Mouse (Mus musculus) neural tube, embryonic 13.5 days (tissue): ENCODE measurements around the gene Oxsr1. TPM values are rescaled to one million over a fixed set of nuclear protein-coding genes. Genes with fewer than 3 reads are reported as not detected.

Source experiments
- ATAC-seq: fragments of 200-750 bp; cut with Nextera tagmentation; 2 replicates; pipeline ENCODE4 v1.8.0; 2017; ENCODE audit warnings: low read depth, mild to moderate bottlenecking, moderate TSS enrichment, moderate library complexity
- H3K27ac ChIP-seq: fragments of 300-500 bp; sonication (generic); replicated peaks from 2 replicates; pipeline ENCODE4 v1.5.1; 2015; ENCODE audit warnings: moderate library complexity, mild to moderate bottlenecking, inconsistent platforms
- H3K27me3 ChIP-seq: fragments of 300-500 bp; sonication (generic); 2 replicates; pipeline ENCODE4 v1.6.1; 2015; ENCODE audit warnings: mild to moderate bottlenecking, inconsistent platforms
- H3K36me3 ChIP-seq: fragments of 300-500 bp; sonication (generic); 2 replicates; pipeline ENCODE4 v1.6.1; 2015; ENCODE audit warnings: mild to moderate bottlenecking, inconsistent platforms
- H3K4me1 ChIP-seq: fragments of 300-500 bp; sonication (generic); replicated peaks from 2 replicates; pipeline ENCODE4 v1.6.1; 2015; ENCODE audit warnings: inconsistent platforms
- H3K4me2 ChIP-seq: fragments of 300-500 bp; sonication (generic); 2 replicates; pipeline ENCODE4 v1.6.1; 2015; ENCODE audit warnings: inconsistent platforms, mild to moderate bottlenecking, moderate library complexity
- H3K4me3 ChIP-seq: fragments of 300-500 bp; sonication (generic); 2 replicates; pipeline ENCODE4 v1.5.1; 2015; ENCODE audit warnings: mild to moderate bottlenecking, inconsistent platforms
- H3K9ac ChIP-seq: fragments of 300-500 bp; sonication (generic); 2 replicates; pipeline ENCODE4 v1.6.1; 2015; ENCODE audit warnings: moderate library complexity, mild to moderate bottlenecking, inconsistent platforms
- H3K9me3 ChIP-seq: fragments of 300-500 bp; sonication (generic); 2 replicates; pipeline ENCODE4 v1.6.1; 2016; ENCODE audit warnings: inconsistent platforms
- WGBS: fragments of 180-500 bp; shearing (Covaris S2); methylation state at CpG from one replicate; pipeline ENCODE4 v1.1.7; 2015; 5-methylcytosine and 5-hydroxymethylcytosine counted together
- polyA plus RNA-seq: library from polyadenylated mRNA; unstranded; fragments of >200 nt; fragmentation: Nextera tagmentation; extraction: Ambion mirVana; gene quantifications from 2 replicates; pipeline ENCODE4 v1.2.1, GENCODE M21; 2015

Gene Oxsr1
- polyA plus RNA-seq, 1 experiment from 2014 or later: 12.9 TPM

DNA sequence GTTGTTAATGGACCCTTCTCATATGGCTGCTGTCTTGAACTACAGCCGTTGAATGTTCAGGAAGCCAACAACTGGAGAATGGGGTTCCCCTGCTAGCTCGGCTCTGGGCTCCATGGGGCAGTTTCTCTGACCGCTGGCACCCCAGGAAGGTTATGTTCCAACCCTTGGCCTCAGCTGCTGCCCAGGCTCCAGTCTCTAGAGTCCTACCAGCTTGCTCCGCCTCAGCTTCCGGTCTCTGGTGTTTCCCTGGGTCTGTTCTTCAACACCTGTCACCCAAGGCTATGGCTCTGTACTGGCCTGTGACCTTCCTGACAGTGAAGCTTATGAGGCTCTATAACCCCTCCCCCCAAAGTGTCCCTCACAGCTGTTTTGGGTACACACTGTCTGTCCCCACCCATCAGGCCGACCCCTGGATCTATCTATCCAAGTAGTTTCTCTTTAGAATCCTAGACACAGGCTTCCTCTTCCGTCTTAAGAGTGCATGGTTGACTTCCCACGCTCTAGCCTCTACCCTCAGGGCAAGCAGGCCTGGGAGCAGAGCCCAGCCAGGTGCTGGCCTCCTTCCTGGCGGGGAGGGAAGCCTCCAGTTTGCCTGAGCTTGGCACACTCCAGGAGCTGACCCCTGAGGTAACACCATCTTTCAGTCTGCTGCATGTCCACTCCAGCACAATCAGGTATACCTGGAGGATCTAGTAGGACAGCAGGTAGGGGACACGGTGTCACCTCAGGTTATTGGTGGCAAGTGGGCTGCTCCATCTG is 28.9 kb upstream of the Oxsr1 start:
- ATAC-seq: no peak
- peaks cover 46% of the 10 kb centered on the region for H3K36me3 ChIP-seq

DNA sequence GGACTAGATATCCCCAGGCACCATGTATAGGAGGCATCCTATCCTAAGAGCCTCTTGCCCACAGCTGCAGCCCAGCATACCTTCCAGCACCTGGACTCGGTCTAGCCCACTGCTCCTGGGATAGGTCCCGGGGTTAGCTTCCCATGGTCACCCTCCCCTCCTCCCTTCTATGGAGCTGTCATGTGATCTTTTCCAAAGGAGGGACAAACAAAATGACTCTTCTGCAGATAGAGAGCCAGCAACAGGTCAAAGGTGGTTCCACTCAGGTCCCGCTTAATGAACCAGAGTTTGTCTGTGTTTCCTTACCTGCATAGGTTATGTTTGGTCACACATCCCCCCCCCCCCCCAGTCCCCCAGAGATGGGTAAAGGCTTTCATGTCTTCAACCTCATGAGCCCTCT is 28.3 kb upstream of the Oxsr1 start:
- Histone ChIP-seq H3K36me3 (peaks cover 51% of the 10 kb centered on the region), H3K27ac (no peak overlapping the region), H3K9me3 (no peaks in the 10 kb centered on the region), H3K27me3 (no peaks in the 10 kb centered on the region), H3K4me1 (no peaks in the 10 kb centered on the region), H3K4me3 (no peak overlapping the region), H3K4me2 (no peak overlapping the region), H3K9ac (no peak overlapping the region)
- 88% methylated on average over 3 of the region's 3 CpGs for WGBS
- no peak for ATAC-seq

More for the DNA sequence above, 28.9 kb upstream of the Oxsr1 start:
- Histone ChIP-seq H3K27me3 (no peaks in the 10 kb centered on the region), H3K4me1 (no peaks in the 10 kb centered on the region), H3K4me2 (no peak overlapping the region), H3K9me3 (no peaks in the 10 kb centered on the region), H3K4me3 (no peak overlapping the region), H3K27ac (no peak overlapping the region), H3K9ac (no peak overlapping the region)
- WGBS: 91% methylated on average over 10 of the region's 10 CpGs

- Histone ChIP-seq H3K9me3 (no peaks in the 10 kb centered on the region), H3K27ac (no peak overlapping the region), H3K36me3 (peaks cover 74% of the 10 kb centered on the region), H3K9ac (no peak overlapping the region), H3K4me3 (no peak overlapping the region), H3K27me3 (no peaks in the 10 kb centered on the region), H3K4me2 (no peak overlapping the region), H3K4me1 (peaks cover 20% of the 10 kb centered on the region)
- no peak for ATAC-seq
- WGBS: 89% methylated on average over 8 of the region's 8 CpGs
These were observed 24.1 kb upstream of the Oxsr1 start for GRCm38 (mm10) chr9:119346376-119346775.

GRCm38 (mm10) chr9:119342728-119343127 is 20.5 kb upstream of the Oxsr1 start:
- Histone ChIP-seq H3K4me3 (peak overlapping the region; percentile 81), H3K27ac (no peak overlapping the region), H3K9me3 (no peaks in the 10 kb centered on the region), H3K9ac (peak overlapping the region; percentile 92; the same call in 1 of the 2 replicates), H3K27me3 (peaks cover 18% of the 10 kb centered on the region), H3K4me1 (peaks cover 38% of the 10 kb centered on the region), H3K4me2 (no peak overlapping the region; the same call in 1 of the 2 replicates), H3K36me3 (peaks cover 46% of the 10 kb centered on the region)
- 88% methylated on average over 7 of the region's 7 CpGs for WGBS
- ATAC-seq: no peak

- peak within 1 kb of the TSS; percentile 84 for H3K4me2 ChIP-seq
- WGBS: under 1% methylated on average over 68 of the region's 68 CpGs
- peaks cover 18% of the 10 kb centered on the region for H3K27me3 ChIP-seq
- H3K9ac ChIP-seq: peak within 1 kb of the TSS; percentile 92
- H3K27ac ChIP-seq: peak within 1 kb of the TSS; percentile 89
- H3K36me3 ChIP-seq: peaks cover 31% of the 10 kb centered on the region
- H3K9me3 ChIP-seq: no peaks in the 10 kb centered on the region
- ATAC-seq: peak; percentile 98
- peak within 1 kb of the TSS; percentile 81 for H3K4me3 ChIP-seq
- peaks cover 38% of the 10 kb centered on the region for H3K4me1 ChIP-seq
These were observed 18.9 kb upstream of the Oxsr1 start, which contains the start of gene Myd88 for GRCm38 (mm10) chr9:119340909-119341816. Gene Myd88, minus strand, starts transcription at chr9:119341411.

DNA sequence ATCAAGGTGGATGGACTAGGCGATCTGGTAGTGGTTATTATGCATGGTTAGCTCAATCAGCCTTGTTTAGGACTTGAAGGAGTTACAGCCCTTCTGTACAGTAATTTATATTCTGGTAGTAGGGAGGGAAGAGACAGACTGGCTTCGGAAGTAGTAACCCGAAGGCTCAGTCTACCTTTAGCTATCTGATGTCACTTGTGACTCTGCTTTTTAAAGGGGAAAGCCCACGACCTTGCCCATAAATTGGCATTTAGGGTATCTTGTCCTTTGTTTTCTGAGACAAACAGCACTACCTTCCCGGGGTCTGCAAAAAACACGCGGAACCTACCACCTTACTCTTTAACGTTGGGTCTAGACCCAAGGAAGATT is 18.0 kb upstream of the Oxsr1 start:
- no peaks in the 10 kb centered on the region for H3K9me3 ChIP-seq
- WGBS: 4% methylated on average over 8 of the region's 8 CpGs
- peak overlapping the region; percentile 84 for H3K4me2 ChIP-seq
- H3K27ac ChIP-seq: peak overlapping the region; percentile 89
- ATAC-seq: no peak
- H3K4me3 ChIP-seq: peak overlapping the region; percentile 81
- H3K9ac ChIP-seq: peak overlapping the region; percentile 92
- peaks cover 18% of the 10 kb centered on the region for H3K27me3 ChIP-seq
- H3K36me3 ChIP-seq: peaks cover 21% of the 10 kb centered on the region
- peaks cover 38% of the 10 kb centered on the region for H3K4me1 ChIP-seq

- Histone ChIP-seq H3K27me3 (peaks cover 18% of the 10 kb centered on the region), H3K4me1 (peaks cover 38% of the 10 kb centered on the region), H3K9ac (peak within 1 kb of the TSS; percentile 92), H3K36me3 (peaks cover 16% of the 10 kb centered on the region), H3K9me3 (no peaks in the 10 kb centered on the region), H3K27ac (peak within 1 kb of the TSS; percentile 89), H3K4me3 (peak within 1 kb of the TSS; percentile 81), H3K4me2 (peak within 1 kb of the TSS; percentile 84)
- ATAC-seq: no peak
- 1% methylated on average over 43 of the region's 43 CpGs for WGBS
These were observed 17.5 kb upstream of the Oxsr1 start, which contains the start of gene Acaa1a for GRCm38 (mm10) chr9:119339558-119340211. Gene Acaa1a, plus strand, starts transcription at chr9:119339676.

DNA sequence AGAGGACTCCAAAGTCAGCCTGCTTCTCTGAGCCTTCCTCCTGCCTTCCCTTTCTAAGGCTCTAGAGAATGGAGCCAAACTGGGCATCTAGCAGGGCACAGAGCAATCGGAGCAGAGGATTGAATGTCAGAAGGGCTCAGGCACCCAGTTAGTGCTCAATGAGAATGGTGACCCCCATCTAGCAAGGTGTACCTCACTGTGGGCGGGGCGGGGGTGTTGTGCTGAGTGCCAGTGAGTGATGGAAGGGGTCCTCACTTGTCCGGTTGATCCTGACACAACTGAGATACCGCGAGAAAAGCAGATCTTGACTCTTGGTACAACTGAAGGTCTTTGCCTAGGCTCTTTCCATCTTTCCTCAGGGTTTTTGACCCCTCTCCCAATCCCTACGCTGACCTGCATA is 16.9 kb upstream of the Oxsr1 start:
- no peak for ATAC-seq
- WGBS: 49% methylated on average over 7 of the region's 7 CpGs
- Histone ChIP-seq H3K27ac (no peak overlapping the region), H3K4me3 (peak overlapping the region; percentile 81), H3K9me3 (no peaks in the 10 kb centered on the region), H3K36me3 (peaks cover 10% of the 10 kb centered on the region), H3K4me1 (peaks cover 38% of the 10 kb centered on the region), H3K9ac (peak overlapping the region; percentile 92; the same call in 1 of the 2 replicates), H3K27me3 (peaks cover 18% of the 10 kb centered on the region), H3K4me2 (peak overlapping the region; percentile 84)

- ATAC-seq: no peak
- WGBS: 94% methylated on average over 3 of the region's 3 CpGs
- Histone ChIP-seq H3K4me2 (no peak overlapping the region), H3K4me3 (no peak overlapping the region), H3K9ac (no peak overlapping the region), H3K27me3 (peaks cover 18% of the 10 kb centered on the region), H3K27ac (no peak overlapping the region), H3K36me3 (peaks cover 3% of the 10 kb centered on the region), H3K4me1 (peaks cover 36% of the 10 kb centered on the region), H3K9me3 (no peaks in the 10 kb centered on the region)
These were observed 16.1 kb upstream of the Oxsr1 start for GRCm38 (mm10) chr9:119338350-119338749.

GRCm38 (mm10) chr9:119337842-119338241 is 15.6 kb upstream of the Oxsr1 start:
- Histone ChIP-seq H3K4me1 (peaks cover 31% of the 10 kb centered on the region), H3K9ac (no peak overlapping the region), H3K4me3 (no peak overlapping the region), H3K36me3 (no peaks in the 10 kb centered on the region), H3K9me3 (no peaks in the 10 kb centered on the region), H3K4me2 (no peak overlapping the region), H3K27ac (no peak overlapping the region), H3K27me3 (peaks cover 18% of the 10 kb centered on the region)
- no peak for ATAC-seq
- 91% methylated on average over 14 of the region's 14 CpGs for WGBS

DNA sequence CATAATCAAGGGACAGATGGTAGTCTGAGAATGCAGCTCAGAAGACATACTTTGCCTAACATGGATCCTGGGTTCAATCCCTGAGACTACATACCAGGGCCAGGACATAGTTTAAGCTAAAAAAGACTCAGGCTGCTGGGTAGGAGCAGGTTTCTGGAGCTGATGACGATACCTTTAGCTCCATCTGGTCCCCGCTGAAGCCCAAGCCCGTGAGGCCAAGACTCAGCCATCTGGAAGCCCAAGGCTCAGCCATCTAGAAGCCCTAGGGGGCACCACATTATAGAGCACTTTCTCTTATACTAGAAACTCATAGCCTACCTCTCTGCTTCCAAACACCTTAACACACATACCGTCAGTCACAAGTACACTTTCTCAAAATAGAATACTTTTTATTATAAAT is 13.3 kb upstream of the Oxsr1 start:
- H3K36me3 ChIP-seq: no peaks in the 10 kb centered on the region
- H3K27ac ChIP-seq: no peak overlapping the region
- WGBS: 86% methylated on average over 4 of the region's 4 CpGs

More for the DNA sequence above, 13.3 kb upstream of the Oxsr1 start:
- Histone ChIP-seq H3K27me3 (peaks cover 18% of the 10 kb centered on the region), H3K4me2 (no peak overlapping the region), H3K9ac (no peak overlapping the region), H3K9me3 (no peaks in the 10 kb centered on the region), H3K4me3 (no peak overlapping the region), H3K4me1 (peaks cover 15% of the 10 kb centered on the region)
- no peak for ATAC-seq
